Mouse (Mus musculus) Patski (cell line): ENCODE data around the gene E130116L18Rik. TPM values are rescaled to one million over a fixed set of nuclear protein-coding genes. Genes with fewer than 3 reads are reported as not detected.
"Not testable (repeated sequence)": the region's sequence is repeated elsewhere in the genome, so short reads cannot be mapped to it uniquely, and the experiment has no call there.

Experiments
- ATAC-seq: fragments of 100-300 bp; one replicate; pipeline ENCODE4 v1.8.0; 2021
- CTCF ChIA-PET: fragments of 350-600 bp; sonication (Branson Sonifier 250); formaldehyde crosslinking; loops from one replicate; lab custom pipeline; 2022; ENCODE audit warnings: inconsistent platforms; lab: Charles Lee
- POLR2A ChIA-PET: fragments of 350-600 bp; sonication (Branson Sonifier 250); formaldehyde crosslinking; loops from one replicate; lab custom pipeline; 2022; ENCODE audit warnings: antibody characterized with exemption, inconsistent platforms; lab: Charles Lee
- DNase-seq: peaks from one replicate; pipeline ENCODE4 v3.0.0-alpha.2; 2011; ENCODE audit warnings: low read depth, low spot score
- H3K27me3 ChIP-seq: fragments of 371-371 bp; one replicate; pipeline ENCODE4 v1.5.1; 2021
- CTCF ChIP-seq: fragments of 100-300 bp; IDR thresholded peaks from one replicate; pipeline ENCODE4 v1.5.1; 2021
- in situ Hi-C: fragments of 300-500 bp; cut with MboI; formaldehyde crosslinking; loops from 3 replicates; pipeline ENCODE4 v1.11.1; 2018; ENCODE audit warnings: low pct_unique_long_range_greater_than_20kb, mixed read lengths
- polyA plus RNA-seq: library from polyadenylated mRNA; unstranded; gene quantifications from one replicate; pipeline ENCODE4 v1.2.3, GENCODE M21; 2021

Gene E130116L18Rik
- polyA plus RNA-seq, 1 experiment from 2014 or later, result 0.58 TPM

DNA sequence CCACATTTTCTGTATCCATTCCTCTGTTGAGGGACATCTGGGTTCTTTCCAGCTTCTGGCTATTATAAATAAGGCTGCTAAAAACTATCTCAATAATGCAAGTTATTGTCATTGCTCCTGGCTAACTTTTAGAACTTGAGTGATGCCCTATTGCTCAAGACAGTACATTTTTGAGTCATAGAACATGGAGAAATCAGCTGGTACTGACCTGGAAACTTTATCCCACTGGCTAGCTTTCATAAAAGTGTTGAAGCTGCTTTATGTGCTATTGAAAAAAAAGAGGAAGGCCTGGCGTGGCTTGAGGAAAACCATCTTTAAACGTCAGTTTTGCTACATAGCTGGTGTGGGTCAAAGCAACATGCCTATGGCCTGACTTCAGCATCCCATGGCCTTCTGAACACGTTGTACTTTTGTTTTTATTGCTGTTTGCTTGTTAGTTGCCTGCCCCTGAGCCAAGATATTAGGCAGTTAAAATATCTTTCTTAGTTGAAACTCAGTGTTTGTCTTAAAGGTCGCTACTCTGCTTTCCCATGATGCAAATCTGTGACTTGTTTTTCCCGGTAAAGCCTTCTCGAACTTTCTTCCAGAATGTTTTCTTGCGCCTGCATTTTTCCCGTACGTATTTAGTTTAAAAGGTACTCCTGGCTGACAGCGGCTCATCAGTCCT is 23.0 kb upstream of the E130116L18Rik start:
- in situ Hi-C loops, result no loop called here
- ChIA-PET POLR2A (interaction anchor here (1.1 kb wide), 1 partner anchor 18 kb away, joined by 3 read pairs; no protein-coding TSS in a partner anchor), CTCF (interaction anchor here (0.8 to 1.2 kb wide), 2 partner anchors 16 to 17 kb away, joined by 4 read pairs; no protein-coding TSS in a partner anchor)
- no peak for TF ChIP-seq CTCF
- ATAC-seq (no peak), DNase-seq (no peak)
- H3K27me3 ChIP-seq, result no peaks in the 10 kb centered on the region

GRCm38 (mm10) chr5:25243101-25243500 is 20.1 kb upstream of the E130116L18Rik start:
- ATAC-seq, result no peak
- no peaks in the 10 kb centered on the region for H3K27me3 ChIP-seq
- POLR2A ChIA-PET, result no interaction called here
- CTCF ChIA-PET, result interaction anchor here (1.5 kb wide), 1 partner anchor 18 kb away, joined by 3 read pairs; no protein-coding TSS in a partner anchor
- DNase-seq, result no peak
- in situ Hi-C loops, result no loop called here
- no peak for TF ChIP-seq CTCF

- POLR2A ChIA-PET, DNase-seq, H3K27me3 ChIP-seq, ATAC-seq, in situ Hi-C loops: not testable (repeated sequence)
- CTCF ChIA-PET, result interaction anchor here (1.5 kb wide), 1 partner anchor 18 kb away, joined by 3 read pairs; no protein-coding TSS in a partner anchor
Observed at GRCm38 (mm10) chr5:25224377-25224776, 1.4 kb upstream of the E130116L18Rik start.

GRCm38 (mm10) chr5:25221604-25222003 is 1.3 kb downstream of the E130116L18Rik start, which contains the start of gene Galnt11:
Galnt11 (plus strand) TSS chr5:25221904.
- no peak for TF ChIP-seq CTCF
- in situ Hi-C loops, result no loop called here
- DNase-seq, result no peak
- H3K27me3 ChIP-seq, result no peaks in the 10 kb centered on the region
- ATAC-seq, result no peak
- ChIA-PET POLR2A (no interaction called here), CTCF (no interaction called here)

DNA sequence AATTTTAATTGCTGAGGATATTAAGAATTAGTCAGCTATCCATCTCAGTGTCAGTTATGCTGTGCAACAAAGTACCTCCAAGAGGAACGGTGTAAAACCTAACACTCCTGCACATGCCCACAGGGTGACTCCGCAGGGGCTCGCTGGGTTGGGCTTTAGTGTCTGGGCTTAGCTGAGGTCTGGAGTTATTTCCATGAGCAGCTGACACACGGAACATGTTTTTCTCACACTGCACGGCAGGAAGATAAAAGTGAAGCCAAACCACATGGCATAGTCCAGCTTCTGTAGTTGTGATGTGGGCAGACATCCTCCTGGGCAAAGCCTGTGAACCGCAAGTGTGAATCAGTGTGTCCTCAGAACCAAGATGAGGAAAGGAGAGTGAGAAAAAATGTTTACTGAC is 7.9 kb downstream of the E130116L18Rik start:
- ChIA-PET POLR2A (no interaction called here), CTCF (interaction anchor here (1.5 kb wide), 1 partner anchor 21 kb away, joined by 3 read pairs; no protein-coding TSS in a partner anchor)
- DNase-seq, result no peak
- no peaks in the 10 kb centered on the region for H3K27me3 ChIP-seq
- in situ Hi-C loops, result no loop called here
- ATAC-seq, result no peak
- TF ChIP-seq CTCF, result no peak

DNA sequence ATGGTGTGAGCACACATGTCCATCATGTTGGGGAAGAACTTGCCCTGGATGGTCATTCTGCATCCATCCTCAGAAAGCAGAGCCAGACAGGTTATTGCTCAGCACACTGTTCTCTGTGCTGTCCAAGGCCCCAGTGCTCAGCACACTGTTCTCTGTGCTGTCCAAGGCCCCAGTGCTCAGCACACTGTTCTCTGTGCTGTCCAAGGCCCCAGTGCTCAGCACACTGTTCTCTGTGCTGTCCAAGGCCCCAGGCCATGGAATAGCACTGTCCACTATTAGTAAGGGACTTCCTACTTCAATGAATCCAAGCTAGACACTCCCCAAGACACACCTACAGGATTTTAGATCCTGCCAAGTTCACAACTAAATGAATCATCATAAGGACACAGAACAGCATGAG is 9.7 kb downstream of the E130116L18Rik start:
- ATAC-seq, in situ Hi-C loops, DNase-seq, H3K27me3 ChIP-seq, CTCF ChIA-PET, POLR2A ChIA-PET: not testable (repeated sequence)

GRCm38 (mm10) chr5:25211872-25212271 is 11.1 kb downstream of the E130116L18Rik start:
- no peak for ATAC-seq
- DNase-seq, result no peak
- POLR2A ChIA-PET, result no interaction called here
- no peak for TF ChIP-seq CTCF
- CTCF ChIA-PET, result no interaction called here
- in situ Hi-C loops, result no loop called here
- no peaks in the 10 kb centered on the region for H3K27me3 ChIP-seq

DNA sequence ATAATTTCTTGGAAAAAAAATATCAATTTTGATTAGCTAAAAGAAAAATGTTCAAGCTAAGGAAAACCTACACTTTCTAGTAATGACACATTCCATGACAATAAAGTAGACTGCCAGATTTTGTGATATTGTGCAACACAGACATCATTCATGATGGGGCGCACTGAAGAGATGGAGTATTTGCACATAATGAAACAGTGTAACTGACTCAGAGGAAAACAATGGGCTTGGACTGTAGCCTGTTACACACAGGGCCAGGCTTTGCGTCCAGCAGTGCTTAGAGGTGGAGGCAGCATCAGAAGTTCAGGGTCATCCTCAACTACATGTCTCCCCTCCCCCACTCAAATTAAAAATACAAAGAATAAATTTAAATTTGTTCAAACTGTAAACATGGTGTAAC is 32.4 kb downstream of the E130116L18Rik start:
- in situ Hi-C loops, result loop anchor here (25.0 kb wide), 1 partner anchor 547 kb away; no protein-coding TSS in a partner anchor
- POLR2A ChIA-PET, result no interaction called here
- no peak for DNase-seq
- H3K27me3 ChIP-seq, result no peaks in the 10 kb centered on the region
- CTCF ChIA-PET, result interaction anchor here (1.0 to 1.5 kb wide), 2 partner anchors 9 to 70 kb away, joined by 3 to 4 read pairs; partner anchors contain the start of gene Galntl5
- TF ChIP-seq CTCF, result no peak
- ATAC-seq, result no peak

DNA sequence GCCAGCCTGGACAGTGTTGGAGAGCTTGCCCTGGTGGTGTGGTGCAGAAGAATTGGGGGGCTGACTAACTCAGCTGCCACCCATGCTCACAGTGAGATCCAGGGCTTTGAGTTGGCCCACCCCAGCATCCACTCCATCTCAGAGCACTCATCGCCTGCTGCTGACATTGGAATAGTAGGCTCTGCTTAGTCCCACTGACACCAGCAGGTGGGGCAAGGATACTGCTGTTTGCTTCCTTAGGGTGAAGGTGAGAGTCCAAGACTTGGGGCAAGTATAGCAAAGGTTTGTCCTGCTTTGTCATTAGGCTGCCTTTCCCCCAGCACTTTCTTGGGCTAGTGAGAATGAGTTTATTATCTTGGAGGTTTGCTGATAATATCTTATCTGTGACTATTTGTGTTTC is 34.2 kb downstream of the E130116L18Rik start:
- CTCF ChIA-PET, result no interaction called here
- DNase-seq, result no peak
- in situ Hi-C loops, result loop anchor here (25.0 kb wide), 1 partner anchor 548 kb away; no protein-coding TSS in a partner anchor
- no peaks in the 10 kb centered on the region for H3K27me3 ChIP-seq
- ATAC-seq, result no peak
- POLR2A ChIA-PET, result no interaction called here
- TF ChIP-seq CTCF, result peak; percentile 68

DNA sequence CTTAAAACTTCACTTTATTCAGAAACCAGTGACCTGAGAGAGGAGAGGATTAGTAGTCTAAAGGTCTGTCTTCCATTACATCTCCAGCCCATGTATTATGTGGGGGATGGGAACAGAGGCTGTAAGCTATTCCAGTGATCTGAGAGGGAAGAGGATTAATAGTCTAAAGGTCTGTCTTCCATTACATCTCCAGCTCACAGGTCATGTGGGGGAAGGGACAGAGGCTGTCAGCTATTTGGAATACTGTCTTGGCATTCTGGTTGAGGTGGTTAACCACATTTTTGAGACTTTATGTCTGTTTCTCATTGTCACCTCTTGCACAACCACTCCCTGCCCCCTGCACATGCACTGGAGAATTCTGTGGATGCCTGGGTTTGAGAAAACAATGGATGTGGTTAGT is 35.2 kb downstream of the E130116L18Rik start:
- ATAC-seq (peak; percentile 13), DNase-seq (no peak)
- TF ChIP-seq CTCF, result no peak
- in situ Hi-C loops, result loop anchor here (25.0 kb wide), 1 partner anchor 550 kb away; no protein-coding TSS in a partner anchor
- POLR2A ChIA-PET, result interaction anchor here (0.6 kb wide), 1 partner anchor 1017 kb away, joined by 3 read pairs; no protein-coding TSS in a partner anchor
- H3K27me3 ChIP-seq, result no peaks in the 10 kb centered on the region
- CTCF ChIA-PET, result no interaction called here

DNA sequence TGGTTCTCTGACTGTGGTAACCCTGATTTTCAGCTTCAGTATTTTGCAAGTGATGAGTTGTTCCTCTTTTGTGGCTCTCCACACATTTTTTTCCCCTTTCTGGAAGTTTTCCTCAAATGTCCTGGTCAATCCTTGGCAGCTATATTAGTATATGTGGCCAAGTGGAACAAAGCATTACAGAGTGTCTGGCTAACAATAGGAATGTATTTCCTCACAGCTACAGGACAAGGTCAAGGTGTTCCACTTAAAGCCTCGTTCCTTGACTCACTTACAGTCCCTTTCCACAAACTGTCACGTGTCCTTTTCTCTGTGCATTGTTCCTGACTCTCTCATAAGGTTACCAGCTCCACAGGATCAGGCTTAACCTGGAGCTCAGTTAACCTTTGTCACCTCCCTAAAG is 38.4 kb downstream of the E130116L18Rik start:
- no peak for DNase-seq
- in situ Hi-C loops, result loop anchor here (25.0 kb wide), 1 partner anchor 553 kb away; no protein-coding TSS in a partner anchor
- no peaks in the 10 kb centered on the region for H3K27me3 ChIP-seq
- no peak for TF ChIP-seq CTCF
- ChIA-PET POLR2A (no interaction called here), CTCF (interaction anchor here (1.7 kb wide), 1 partner anchor 11 kb away, joined by 6 read pairs; no protein-coding TSS in a partner anchor)
- no peak for ATAC-seq
